Mouse (Mus musculus): Measurements from ENCODE around the gene Zbtb4.
"Not testable (repeated sequence)": the region's sequence is repeated elsewhere in the genome, so short reads cannot be mapped to it uniquely, and the experiment has no call there.

Zbtb4 gene

GRCm38 (mm10) chr11:69765221-69766125, at the start of gene Zbtb4:
Gene Zbtb4 (plus strand): TSS chr11:69765912.
- no peak for DNase-seq (ENCODE audit: low read depth, low spot score)

GRCm38 (mm10) chr11:69715929-69716328, 49.8 kb upstream of the Zbtb4 start:
- DNase-seq (ENCODE audit: low read depth, low spot score), result peak; percentile 93

- no peak for DNase-seq (ENCODE audit: low read depth, low spot score)
These were observed 48.8 kb upstream of the Zbtb4 start for GRCm38 (mm10) chr11:69716953-69717352.

- DNase-seq (ENCODE audit: low read depth, low spot score), result no peak
These were observed 47.1 kb upstream of the Zbtb4 start for GRCm38 (mm10) chr11:69718661-69719060.

GRCm38 (mm10) chr11:69719423-69719822, 46.3 kb upstream of the Zbtb4 start:
- peak; percentile 15 for DNase-seq (ENCODE audit: low read depth, low spot score)

- DNase-seq (ENCODE audit: low read depth, low spot score), result no peak
These were observed 44.9 kb upstream of the Zbtb4 start for GRCm38 (mm10) chr11:69720852-69721251.

- no peak for DNase-seq (ENCODE audit: low read depth, low spot score)
These were observed 42.6 kb upstream of the Zbtb4 start for GRCm38 (mm10) chr11:69723074-69723473.

GRCm38 (mm10) chr11:69725951-69726350, 39.8 kb upstream of the Zbtb4 start:
- DNase-seq (ENCODE audit: low read depth, low spot score), result peak; percentile 27

- DNase-seq (ENCODE audit: low read depth, low spot score), result peak; percentile 64
These were observed 36.6 kb upstream of the Zbtb4 start for GRCm38 (mm10) chr11:69729063-69729462.

- DNase-seq (ENCODE audit: low read depth, low spot score), result not testable (repeated sequence)
These were observed 34.3 kb upstream of the Zbtb4 start for GRCm38 (mm10) chr11:69731408-69731807.

- no peak for DNase-seq (ENCODE audit: low read depth, low spot score)
These were observed 14.1 kb upstream of the Zbtb4 start for GRCm38 (mm10) chr11:69751635-69752034.

GRCm38 (mm10) chr11:69752686-69753085, 13.0 kb upstream of the Zbtb4 start:
- peak; percentile 50 for DNase-seq (ENCODE audit: low read depth, low spot score)

GRCm38 (mm10) chr11:69754233-69754632, 11.5 kb upstream of the Zbtb4 start:
- no peak for DNase-seq (ENCODE audit: low read depth, low spot score)

GRCm38 (mm10) chr11:69754701-69755100, 11.0 kb upstream of the Zbtb4 start:
- DNase-seq (ENCODE audit: low read depth, low spot score), result peak; percentile 81

GRCm38 (mm10) chr11:69757303-69758089, 8.2 kb upstream of the Zbtb4 start:
- DNase-seq (ENCODE audit: low read depth, low spot score), result peak; percentile 26

- peak; percentile 94 for DNase-seq (ENCODE audit: low read depth, low spot score)
These were observed 7.6 kb upstream of the Zbtb4 start for GRCm38 (mm10) chr11:69758090-69758456.

GRCm38 (mm10) chr11:69758478-69758970, 7.2 kb upstream of the Zbtb4 start, which contains the start of gene Polr2a:
Gene Polr2a (minus strand): TSS chr11:69758637.
- peak; percentile 95 for DNase-seq (ENCODE audit: low read depth, low spot score)

GRCm38 (mm10) chr11:69758971-69759721, 6.6 kb upstream of the Zbtb4 start:
- DNase-seq (ENCODE audit: low read depth, low spot score), result peak; percentile 96

GRCm38 (mm10) chr11:69760160-69760900, 5.4 kb upstream of the Zbtb4 start:
- DNase-seq (ENCODE audit: low read depth, low spot score), result no peak

GRCm38 (mm10) chr11:69760901-69761200, 4.9 kb upstream of the Zbtb4 start:
- DNase-seq (ENCODE audit: low read depth, low spot score), result no peak

- no peak for DNase-seq (ENCODE audit: low read depth, low spot score)
These were observed 3.8 kb upstream of the Zbtb4 start, which contains the start of gene Slc35g3 for GRCm38 (mm10) chr11:69761868-69762267. Gene Slc35g3 (minus strand): TSS chr11:69761968.

Measured in 3T3-L1 (cell line).